Mouse (Mus musculus): Measurements from ENCODE around the gene Med25. TPM values are rescaled to one million over a fixed set of nuclear protein-coding genes. Genes with fewer than 3 reads are reported as not detected.

The Med25 gene
- total and polyA plus RNA-seq, 2 experiments from 2014 or later = 148 to 151 TPM

- TF ChIP-seq CTCF (IDR thresholded peaks at IDR 0.05; ENCODE audit: low read depth) = no peak
- Histone ChIP-seq H3K36me3 (ENCODE audit: insufficient read depth) (peaks cover 57% of the 10 kb centered on the region), H3K9ac (no peak overlapping the region), H3K4me1 (ENCODE audit: insufficient read depth) (no peaks in the 10 kb centered on the region), H3K27me3 (ENCODE audit: insufficient read depth, low read length) (no peaks in the 10 kb centered on the region), H3K4me2 (ENCODE audit: low read depth) (no peak overlapping the region), H3K27ac (ENCODE audit: low read depth, low read length) (no peak overlapping the region), H3K4me3 (ENCODE audit: low read depth, low read length) (no peak overlapping the region), H3K9me3 (ENCODE audit: low read length) (no peaks in the 10 kb centered on the region)
- no peak for ATAC-seq
- WGBS = 75% methylated on average over 3 of the region's 3 CpGs
- DNase-seq = no peak
Observed at GRCm38 (mm10) chr7:44918219-44918618, 25.7 kb upstream of the Med25 start.

GRCm38 (mm10) chr7:44916881-44917280, 24.4 kb upstream of the Med25 start:
- DNase-seq = no peak
- H3K4me1 ChIP-seq (ENCODE audit: insufficient read depth) = no peaks in the 10 kb centered on the region
- peaks cover 55% of the 10 kb centered on the region for H3K36me3 ChIP-seq (ENCODE audit: insufficient read depth)
- no peaks in the 10 kb centered on the region for H3K27me3 ChIP-seq (ENCODE audit: insufficient read depth, low read length)
- WGBS = 89% methylated on average over 4 of the region's 4 CpGs
- H3K27ac ChIP-seq (ENCODE audit: low read depth, low read length) = no peak overlapping the region
- no peak for TF ChIP-seq CTCF (IDR thresholded peaks at IDR 0.05; ENCODE audit: low read depth)
- ATAC-seq = no peak
- no peak overlapping the region for H3K4me2 ChIP-seq (ENCODE audit: low read depth)
- no peaks in the 10 kb centered on the region for H3K9me3 ChIP-seq (ENCODE audit: low read length)
- no peak overlapping the region for H3K9ac ChIP-seq
- H3K4me3 ChIP-seq (ENCODE audit: low read depth, low read length) = no peak overlapping the region

GRCm38 (mm10) chr7:44916191-44916590, 23.7 kb upstream of the Med25 start:
- WGBS = 83% methylated on average over 6 of the region's 6 CpGs
- Histone ChIP-seq H3K9ac (no peak overlapping the region), H3K4me2 (ENCODE audit: low read depth) (no peak overlapping the region), H3K9me3 (ENCODE audit: low read length) (no peaks in the 10 kb centered on the region), H3K36me3 (ENCODE audit: insufficient read depth) (peaks cover 56% of the 10 kb centered on the region), H3K27me3 (ENCODE audit: insufficient read depth, low read length) (no peaks in the 10 kb centered on the region), H3K4me1 (ENCODE audit: insufficient read depth) (no peaks in the 10 kb centered on the region), H3K4me3 (ENCODE audit: low read depth, low read length) (no peak overlapping the region), H3K27ac (ENCODE audit: low read depth, low read length) (no peak overlapping the region)
- DNase-seq (no peak), ATAC-seq (no peak)
- no peak for TF ChIP-seq CTCF (IDR thresholded peaks at IDR 0.05; ENCODE audit: low read depth)

GRCm38 (mm10) chr7:44915314-44915713, 22.8 kb upstream of the Med25 start:
- DNase-seq (no peak), ATAC-seq (no peak)
- Histone ChIP-seq H3K27me3 (ENCODE audit: insufficient read depth, low read length) (no peaks in the 10 kb centered on the region), H3K36me3 (ENCODE audit: insufficient read depth) (peaks cover 57% of the 10 kb centered on the region), H3K4me1 (ENCODE audit: insufficient read depth) (no peaks in the 10 kb centered on the region), H3K27ac (ENCODE audit: low read depth, low read length) (no peak overlapping the region), H3K9me3 (ENCODE audit: low read length) (no peaks in the 10 kb centered on the region), H3K4me3 (ENCODE audit: low read depth, low read length) (no peak overlapping the region), H3K9ac (no peak overlapping the region), H3K4me2 (ENCODE audit: low read depth) (no peak overlapping the region)
- TF ChIP-seq CTCF (IDR thresholded peaks at IDR 0.05; ENCODE audit: low read depth) = no peak
- 95% methylated on average over 9 of the region's 9 CpGs for WGBS

GRCm38 (mm10) chr7:44914396-44914795, 21.9 kb upstream of the Med25 start:
- no peak for TF ChIP-seq CTCF (IDR thresholded peaks at IDR 0.05; ENCODE audit: low read depth)

GRCm38 (mm10) chr7:44908706-44909476, 16.4 kb upstream of the Med25 start:
- H3K4me2 ChIP-seq (ENCODE audit: low read depth) = no peak overlapping the region
- WGBS = 90% methylated on average over 15 of the region's 15 CpGs
- ATAC-seq (no peak), DNase-seq (no peak)
- no peak overlapping the region for H3K27ac ChIP-seq (ENCODE audit: low read depth, low read length)
- H3K4me3 ChIP-seq (ENCODE audit: low read depth, low read length) = no peak overlapping the region
- H3K36me3 ChIP-seq (ENCODE audit: insufficient read depth) = peaks cover 89% of the 10 kb centered on the region
- H3K9me3 ChIP-seq (ENCODE audit: low read length) = no peaks in the 10 kb centered on the region
- TF ChIP-seq CTCF (IDR thresholded peaks at IDR 0.05; ENCODE audit: low read depth) = no peak
- no peaks in the 10 kb centered on the region for H3K4me1 ChIP-seq (ENCODE audit: insufficient read depth)
- no peak overlapping the region for H3K9ac ChIP-seq
- H3K27me3 ChIP-seq (ENCODE audit: insufficient read depth, low read length) = no peaks in the 10 kb centered on the region

More at GRCm38 (mm10) chr7:44914396-44914795, 21.9 kb upstream of the Med25 start:
- no peak for ATAC-seq
- Histone ChIP-seq H3K27me3 (ENCODE audit: insufficient read depth, low read length) (no peaks in the 10 kb centered on the region), H3K4me1 (ENCODE audit: insufficient read depth) (no peaks in the 10 kb centered on the region), H3K36me3 (ENCODE audit: insufficient read depth) (peaks cover 62% of the 10 kb centered on the region), H3K4me3 (ENCODE audit: low read depth, low read length) (no peak overlapping the region), H3K9me3 (ENCODE audit: low read length) (no peaks in the 10 kb centered on the region), H3K9ac (no peak overlapping the region), H3K4me2 (ENCODE audit: low read depth) (no peak overlapping the region), H3K27ac (ENCODE audit: low read depth, low read length) (no peak overlapping the region)
- WGBS = 56% methylated on average over 2 of the region's 2 CpGs
- no peak for DNase-seq

- TF ChIP-seq CTCF (IDR thresholded peaks at IDR 0.05; ENCODE audit: low read depth) = no peak
- Histone ChIP-seq H3K4me1 (ENCODE audit: insufficient read depth) (no peaks in the 10 kb centered on the region), H3K4me2 (ENCODE audit: low read depth) (no peak overlapping the region), H3K27ac (ENCODE audit: low read depth, low read length) (no peak overlapping the region), H3K9me3 (ENCODE audit: low read length) (no peaks in the 10 kb centered on the region), H3K36me3 (ENCODE audit: insufficient read depth) (peaks cover 86% of the 10 kb centered on the region), H3K4me3 (ENCODE audit: low read depth, low read length) (no peak overlapping the region), H3K27me3 (ENCODE audit: insufficient read depth, low read length) (no peaks in the 10 kb centered on the region), H3K9ac (no peak overlapping the region)
- 90% methylated on average over 20 of the region's 20 CpGs for WGBS
- no peak for ATAC-seq
- DNase-seq = no peak
Observed at GRCm38 (mm10) chr7:44905430-44905829, 12.9 kb upstream of the Med25 start.

Data from forebrain, postnatal 0 days (tissue).